Mouse (Mus musculus) neutrophil, adult 83 days (primary cell): ENCODE measurements around the gene Edn1. TPM values are rescaled to one million over a fixed set of nuclear protein-coding genes. Genes with fewer than 3 reads are reported as not detected.

Experiments
- total RNA-seq, 2 experiments: library from RNA; stranded (reverse); gene quantifications; one replicate each; pipeline ENCODE4 v1.2.4; 2023

Edn1 gene
- total RNA-seq = not detected

GRCm38 (mm10) chr13:42301161-42301721 is at the start of gene Edn1:
Gene Edn1, plus strand, starts transcription at chr13:42301476.

Other genes with a start within 250 kb of the Edn1 start
- gene Hivep1, start 249.5 kb upstream of the Edn1 start, total RNA-seq = 10 to 100 TPM; 43.4 to 46.3 TPM